In genomic region chr10:20361542-20362449, GRCm38 (mm10) we compare ENCODE assay signal across 10 mouse cellular contexts. TPM values are rescaled to one million over a fixed set of nuclear protein-coding genes. Genes with fewer than 3 reads are reported as not detected.
A peak's percentile ranks its signal among the peaks of the same experiment; 100 is the strongest.
DNase-seq lines count a peak whose midpoint lies in the region; ATAC-seq and TF ChIP-seq lines count a peak whose summit lies in the region.
"Had no signal": no experiment of that assay in that cellular context is flagged by ENCODE, and none has a peak within 500 bp of the region (broad histone marks: within the 10 kb centered on the region; RNA-seq: fewer than 3 reads in every experiment).

No protein-coding gene starts in this region.

- H3K4me3 ChIP-seq in hindbrain, embryonic 11.5 days (ENCODE audit: low read depth, low read length) = no peak overlapping the region
- no peak overlapping the region for H3K4me3 ChIP-seq in hindbrain, embryonic 12.5 days
- H3K4me3 ChIP-seq in liver, postnatal 0 days (ENCODE audit: low read depth, low read length) = no peak overlapping the region
- H3K4me3 ChIP-seq in stomach, postnatal 0 days (ENCODE audit: low read depth, low read length) = no peak overlapping the region
- H3K4me3 ChIP-seq: embryonic facial prominence, embryonic 12.5 days; liver, embryonic 15.5 days had no signal

- H3K27me3 ChIP-seq in hindbrain, embryonic 11.5 days (ENCODE audit: control insufficient read depth, insufficient read depth, low read length) = no peaks in the 10 kb centered on the region
- H3K27me3 ChIP-seq in hindbrain, embryonic 12.5 days = no peaks in the 10 kb centered on the region
- no peaks in the 10 kb centered on the region for H3K27me3 ChIP-seq in liver, postnatal 0 days (ENCODE audit: insufficient read depth, low read length)
- no peaks in the 10 kb centered on the region for H3K27me3 ChIP-seq in stomach, postnatal 0 days (ENCODE audit: control insufficient read depth, insufficient read depth, low read length)
- H3K27me3 ChIP-seq: embryonic facial prominence, embryonic 12.5 days; liver, embryonic 15.5 days had no signal

- H3K36me3 ChIP-seq in hindbrain, embryonic 11.5 days (ENCODE audit: control insufficient read depth, insufficient read depth, low read length) = no peaks in the 10 kb centered on the region; the same call in 1 of the 2 replicates
- peaks cover 10% of the 10 kb centered on the region for H3K36me3 ChIP-seq in hindbrain, embryonic 12.5 days
- peaks cover 10% of the 10 kb centered on the region for H3K36me3 ChIP-seq in liver, postnatal 0 days (replicated peaks; ENCODE audit: insufficient read depth, low read length)
- no peaks in the 10 kb centered on the region for H3K36me3 ChIP-seq in stomach, postnatal 0 days (ENCODE audit: control insufficient read depth, insufficient read depth, low read length)

- peak; percentile 81 for TF ChIP-seq CTCF in liver, postnatal 0 days (IDR thresholded peaks at IDR 0.05; ENCODE audit: low read depth)
- TF ChIP-seq CTCF in stomach, postnatal 0 days (IDR thresholded peaks at IDR 0.05; ENCODE audit: low read depth) = peak; percentile 92

- H3K9ac ChIP-seq in hindbrain, embryonic 11.5 days (ENCODE audit: low read depth, low read length) = no peak overlapping the region
- no peak overlapping the region for H3K9ac ChIP-seq in hindbrain, embryonic 12.5 days
- H3K9ac ChIP-seq in liver, postnatal 0 days (replicated peaks) = no peak overlapping the region
- H3K9ac ChIP-seq in stomach, postnatal 0 days (ENCODE audit: low read length) = no peak overlapping the region
- H3K9ac ChIP-seq: embryonic facial prominence, embryonic 12.5 days; liver, embryonic 15.5 days had no signal

- H3K4me1 ChIP-seq in hindbrain, embryonic 11.5 days (replicated peaks; ENCODE audit: control insufficient read depth, insufficient read depth, low read length) = no peaks in the 10 kb centered on the region
- H3K4me1 ChIP-seq in hindbrain, embryonic 12.5 days = no peaks in the 10 kb centered on the region
- no peaks in the 10 kb centered on the region for H3K4me1 ChIP-seq in liver, postnatal 0 days (ENCODE audit: insufficient read depth)
- H3K4me1 ChIP-seq in stomach, postnatal 0 days (replicated peaks; ENCODE audit: control insufficient read depth, insufficient read depth) = no peaks in the 10 kb centered on the region
- H3K4me1 ChIP-seq: embryonic facial prominence, embryonic 12.5 days; liver, embryonic 15.5 days had no signal

- H3K27ac ChIP-seq in hindbrain, embryonic 11.5 days (ENCODE audit: low read depth, low read length) = no peak overlapping the region
- H3K27ac ChIP-seq in hindbrain, embryonic 12.5 days = no peak overlapping the region
- H3K27ac ChIP-seq in liver, postnatal 0 days (ENCODE audit: low read depth) = no peak overlapping the region
- no peak overlapping the region for H3K27ac ChIP-seq in stomach, postnatal 0 days (replicated peaks)
- H3K27ac ChIP-seq: embryonic facial prominence, embryonic 12.5 days; liver, embryonic 15.5 days had no signal

- H3K9me3 ChIP-seq in hindbrain, embryonic 11.5 days (ENCODE audit: control insufficient read depth, low read length) = no peaks in the 10 kb centered on the region
- H3K9me3 ChIP-seq in hindbrain, embryonic 12.5 days (replicated peaks) = no peaks in the 10 kb centered on the region
- no peaks in the 10 kb centered on the region for H3K9me3 ChIP-seq in liver, postnatal 0 days (ENCODE audit: low read length)
- H3K9me3 ChIP-seq in stomach, postnatal 0 days (ENCODE audit: control insufficient read depth, low read length) = no peaks in the 10 kb centered on the region
- H3K9me3 ChIP-seq: embryonic facial prominence, embryonic 12.5 days; liver, embryonic 15.5 days had no signal

- no peak overlapping the region for H3K4me2 ChIP-seq in hindbrain, embryonic 11.5 days (replicated peaks; ENCODE audit: low read depth, low read length)
- no peak overlapping the region for H3K4me2 ChIP-seq in hindbrain, embryonic 12.5 days (replicated peaks)
- H3K4me2 ChIP-seq in liver, postnatal 0 days (ENCODE audit: low read depth, low read length) = no peak overlapping the region
- no peak overlapping the region for H3K4me2 ChIP-seq in stomach, postnatal 0 days (replicated peaks; ENCODE audit: low read depth)
- H3K4me2 ChIP-seq: embryonic facial prominence, embryonic 12.5 days; liver, embryonic 15.5 days had no signal

- peak; percentile 39 for DNase-seq in hindbrain, embryonic 11.5 days (ENCODE audit: low spot score)
- peak; percentile 66 for DNase-seq in CD4-positive, CD25-positive, alpha-beta regulatory T cell, adult 2 months (ENCODE audit: low read depth, low spot score)
- DNase-seq in liver, postnatal 0 days = no peak
- no peak for DNase-seq in stomach, postnatal 0 days (ENCODE audit: low spot score)
- DNase-seq in layer of hippocampus, postnatal 36 days = no peak
- DNase-seq in layer of hippocampus, postnatal 14 days (ENCODE audit: low spot score in 2 of 2) = no peak

- no peak for TF ChIP-seq EP300 in liver, postnatal 0 days (IDR thresholded peaks at IDR 0.05; ENCODE audit: low read depth)
- no peak for TF ChIP-seq EP300 in stomach, postnatal 0 days (optimal IDR thresholded peaks at IDR 0.05)

- ATAC-seq in hindbrain, embryonic 11.5 days (ENCODE audit: low FRiP score) = no peak
- ATAC-seq in hindbrain, embryonic 12.5 days (ENCODE audit: low FRiP score) = no peak; the same call in 1 of the 2 replicates
- ATAC-seq in activated CD4-positive, CD25-positive, alpha-beta regulatory T cell, adult 4 months = peak; percentile 82
- ATAC-seq in liver, postnatal 0 days = no peak
- peak; percentile 40; the same call in 1 of the 2 replicates for ATAC-seq in stomach, postnatal 0 days (ENCODE audit: low FRiP score, low TSS enrichment)

- 64% methylated on average over 10 of the region's 10 CpGs for WGBS in hindbrain, embryonic 11.5 days
- WGBS in hindbrain, embryonic 12.5 days = 64% methylated on average over 10 of the region's 10 CpGs
- 61% methylated on average over 10 of the region's 10 CpGs for WGBS in liver, postnatal 0 days (ENCODE audit: insufficient replicate concordance)
- 60% methylated on average over 10 of the region's 10 CpGs for WGBS in stomach, postnatal 0 days

RNA-seq across cellular contexts. Expression of gene Mtfr2, which starts 14.2 kb away (rescaled TPM):
- 2.3 and 3.7 TPM in 2 replicates for polyA plus RNA-seq in hindbrain, embryonic 11.5 days (2014; fragmentation: Nextera tagmentation; extraction: Ambion mirVana)
- 1.7 and 2.0 TPM in 2 replicates for polyA plus RNA-seq in hindbrain, embryonic 12.5 days (2016; fragmentation: Nextera tagmentation; extraction: Ambion mirVana)
- 1 to 10 TPM; 1.3 to 2.2 TPM for polyA plus RNA-seq in activated CD4-positive, CD25-positive, alpha-beta regulatory T cell, adult 4 months (2017; shearing (Covaris generic))
- 1.3 and 1.5 TPM in 2 replicates for polyA plus RNA-seq in liver, postnatal 0 days (2015; fragmentation: Nextera tagmentation; extraction: Ambion mirVana)
- 0.63 and 0.71 TPM in 2 replicates for polyA plus RNA-seq in stomach, postnatal 0 days (2015; fragmentation: Nextera tagmentation; extraction: Ambion mirVana)
- total RNA-seq in layer of hippocampus, postnatal 36 days (2021) = under 1 TPM; 0.62 to 0.99 TPM
- total RNA-seq in layer of hippocampus, postnatal 14 days (2021) = under 1 TPM; 0.69 to 0.74 TPM

RNA-seq across cellular contexts. Expression of gene Bclaf1, which starts 49.5 kb away (rescaled TPM):
- 177 and 181 TPM in 2 replicates for polyA plus RNA-seq in hindbrain, embryonic 11.5 days (2014; fragmentation: Nextera tagmentation; extraction: Ambion mirVana)
- polyA plus RNA-seq in hindbrain, embryonic 12.5 days (2016; fragmentation: Nextera tagmentation; extraction: Ambion mirVana) = 158 and 163 TPM in 2 replicates
- polyA plus RNA-seq in activated CD4-positive, CD25-positive, alpha-beta regulatory T cell, adult 4 months (2017; shearing (Covaris generic)) = 100 to 1,000 TPM; 156 to 168 TPM
- polyA plus RNA-seq in liver, postnatal 0 days (2015; fragmentation: Nextera tagmentation; extraction: Ambion mirVana) = 27.0 and 33.8 TPM in 2 replicates
- polyA plus RNA-seq in stomach, postnatal 0 days (2015; fragmentation: Nextera tagmentation; extraction: Ambion mirVana) = 36.7 and 39.4 TPM in 2 replicates
- 100 to 1,000 TPM; 118 to 136 TPM for total RNA-seq in layer of hippocampus, postnatal 36 days (2021)
- total RNA-seq in layer of hippocampus, postnatal 14 days (2021) = 100 to 1,000 TPM; 120 to 133 TPM

Comparison
In these comparisons a context has a peak if more than half of its experiments do, and no peak if none do; other contexts are left out.
1. ATAC-seq: peak in activated CD4-positive, CD25-positive, alpha-beta regulatory T cell, adult 4 months (single experiment) and stomach, postnatal 0 days (single experiment); none in hindbrain, embryonic 11.5 days (single experiment), hindbrain, embryonic 12.5 days (single experiment) and liver, postnatal 0 days (single experiment).
2. DNase-seq: peak in hindbrain, embryonic 11.5 days (single experiment) and CD4-positive, CD25-positive, alpha-beta regulatory T cell, adult 2 months (single experiment); none in liver, postnatal 0 days (single experiment), stomach, postnatal 0 days (single experiment), layer of hippocampus, postnatal 36 days (0 of 2) and layer of hippocampus, postnatal 14 days (0 of 2).